Mouse (Mus musculus): ENCODE data around the gene Smg6. TPM values are rescaled to one million over a fixed set of nuclear protein-coding genes. Genes with fewer than 3 reads are reported as not detected.

The Smg6 gene
- total RNA-seq, 2 experiments from 2014 or later: 30.3 to 31.4 TPM

DNA sequence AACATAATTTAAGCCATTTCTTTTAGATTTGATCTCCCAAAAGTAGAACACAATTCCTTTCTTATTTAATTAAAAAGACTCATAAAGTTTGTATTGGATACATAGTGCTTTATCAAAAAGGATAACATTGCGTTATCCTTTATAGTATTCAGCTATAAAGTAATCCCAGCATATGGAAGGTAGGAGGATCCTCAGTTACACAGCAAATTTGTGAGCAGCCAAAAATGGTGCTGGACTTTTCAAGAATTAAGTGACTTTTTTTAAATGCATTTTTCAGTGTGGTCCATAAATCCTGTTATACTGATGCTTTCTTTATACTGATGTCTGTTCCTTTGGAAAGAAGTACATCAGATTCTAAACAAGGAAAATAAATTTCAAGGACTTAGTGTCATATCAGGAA lies 169.1 kb downstream of the Smg6 start:
- no peak for DNase-seq (ENCODE audit: low spot score in 2 of 2)

DNA sequence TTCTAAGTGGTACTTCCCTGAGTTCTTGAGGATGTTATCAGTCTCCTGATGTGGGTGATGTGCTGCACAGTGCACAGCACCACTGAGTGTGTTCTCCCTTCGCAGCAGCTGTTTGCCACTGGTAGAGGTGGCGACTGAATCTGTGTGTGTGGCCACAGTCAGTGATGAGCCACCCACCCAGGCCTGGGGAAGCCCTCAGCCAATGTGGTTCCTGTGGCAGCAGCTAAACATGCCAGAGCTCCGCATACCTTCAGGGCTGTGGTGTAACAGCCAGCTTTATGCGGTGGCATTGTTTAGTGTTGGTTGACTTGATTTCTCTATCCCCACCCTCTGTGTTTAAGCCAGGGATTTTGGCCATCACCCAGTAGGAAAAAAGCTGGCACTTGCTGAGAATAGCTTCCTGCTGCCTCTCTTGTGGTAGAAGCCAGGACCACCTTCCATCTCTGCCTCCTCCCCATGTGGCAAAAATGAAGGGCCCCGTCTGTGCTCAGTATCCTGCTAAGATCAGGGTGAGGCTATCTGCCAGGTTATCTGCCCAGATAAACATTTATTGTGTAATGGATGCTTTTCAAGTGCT lies 177.2 kb downstream of the Smg6 start:
- DNase-seq (ENCODE audit: low spot score in 2 of 2): no peak

DNA sequence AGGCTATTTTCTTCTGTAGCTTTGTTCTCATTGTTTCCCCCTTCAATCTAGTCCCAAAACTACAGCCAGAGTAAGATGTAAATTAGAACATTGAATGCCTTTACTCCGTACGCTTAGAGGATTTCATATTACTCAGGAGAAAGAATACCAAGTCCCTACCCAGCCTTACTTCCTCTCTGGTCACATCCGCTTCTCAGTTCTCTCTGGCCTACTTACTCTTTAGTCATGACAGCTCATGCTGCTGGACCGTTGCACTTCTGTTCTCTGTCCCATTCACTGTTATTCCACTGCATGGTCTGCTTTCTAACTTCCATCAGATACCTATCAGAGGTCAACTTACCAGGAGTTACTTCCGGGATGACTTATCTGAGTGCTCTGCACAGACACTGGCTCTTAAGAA lies 181.0 kb downstream of the Smg6 start:
- DNase-seq (ENCODE audit: low spot score in 2 of 2): no peak

DNA sequence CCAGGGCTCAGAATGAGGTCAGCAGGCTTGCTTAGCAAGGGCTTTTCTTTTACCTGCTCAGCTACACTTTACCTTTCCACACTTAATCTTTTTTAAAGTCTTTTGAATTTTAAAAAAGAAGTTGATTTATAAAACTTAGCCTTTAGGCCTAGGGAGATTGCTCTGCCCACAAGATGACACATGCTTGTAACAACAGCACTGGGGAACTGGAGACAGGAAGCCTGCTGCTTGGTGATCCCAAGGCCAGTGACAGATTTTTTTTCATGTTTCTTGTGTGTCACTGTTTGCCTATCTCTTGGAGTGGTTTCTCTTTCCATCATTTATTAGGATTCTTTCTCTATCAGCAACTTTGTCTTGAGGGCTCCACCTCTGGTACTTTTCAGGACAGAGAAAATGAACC lies 183.3 kb downstream of the Smg6 start:
- no peak for DNase-seq (ENCODE audit: low spot score in 2 of 2)

DNA sequence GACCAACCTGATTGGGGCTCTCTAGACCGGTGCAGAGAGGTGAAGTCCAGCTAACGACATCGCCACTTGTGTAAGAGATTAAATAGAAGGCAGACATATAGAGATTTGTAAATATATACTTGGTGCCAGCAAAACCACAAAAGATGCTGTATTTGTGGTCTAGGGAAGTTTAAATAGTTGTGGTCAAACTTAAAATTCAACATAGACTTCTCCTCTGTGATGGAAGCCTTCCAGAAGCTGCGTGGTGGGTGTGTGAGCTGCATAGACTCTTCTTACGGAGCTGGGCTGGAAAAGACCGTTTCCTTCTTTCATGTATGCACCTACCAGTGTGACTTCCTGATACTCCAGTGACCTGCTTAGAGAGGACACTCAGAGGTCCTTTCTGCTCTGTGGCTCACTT lies 190.8 kb downstream of the Smg6 start:
- no peak for DNase-seq (ENCODE audit: low spot score in 2 of 2)

DNA sequence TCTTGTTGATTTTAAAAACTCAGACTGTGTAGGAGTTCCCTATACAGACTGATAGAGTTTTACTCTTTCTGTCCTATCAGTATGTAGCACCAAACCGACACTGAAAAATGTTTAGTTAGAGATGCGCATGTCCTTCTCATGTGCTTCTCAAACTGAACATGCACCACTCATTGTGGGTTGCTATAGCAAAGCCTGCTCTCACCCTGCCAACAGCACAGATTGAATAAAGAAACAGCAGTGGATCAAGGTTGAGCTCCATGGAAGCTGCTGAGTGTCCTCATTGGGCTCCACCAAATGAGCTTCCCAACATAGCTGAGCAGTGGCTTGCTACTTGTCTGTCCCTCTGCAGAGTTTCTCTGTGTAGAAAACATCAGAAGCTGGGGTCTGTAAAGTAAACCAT lies 192.5 kb downstream of the Smg6 start:
- no peak for DNase-seq (ENCODE audit: low spot score in 2 of 2)

DNA sequence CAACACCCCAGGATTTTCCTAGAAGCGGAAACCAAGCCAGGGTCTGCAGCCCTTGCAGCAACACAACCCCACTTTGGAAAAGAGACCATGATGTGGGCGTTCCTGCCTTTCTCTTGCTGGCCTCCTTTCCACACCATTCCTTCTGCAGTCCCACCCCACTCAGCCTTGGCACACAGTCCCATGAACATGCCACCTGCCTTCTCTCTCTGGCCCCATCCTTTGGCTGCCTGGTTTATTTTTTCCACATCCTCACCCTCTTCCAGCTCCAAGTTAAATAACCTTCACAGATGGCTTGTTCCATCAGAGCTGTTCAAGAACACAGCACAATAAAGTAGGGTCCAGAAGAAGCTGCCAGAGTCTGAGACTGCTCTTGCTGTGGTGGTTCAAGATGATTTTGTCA lies 193.7 kb downstream of the Smg6 start:
- peak; percentile 58 to 68 for DNase-seq (ENCODE audit: low spot score in 2 of 2)

DNA sequence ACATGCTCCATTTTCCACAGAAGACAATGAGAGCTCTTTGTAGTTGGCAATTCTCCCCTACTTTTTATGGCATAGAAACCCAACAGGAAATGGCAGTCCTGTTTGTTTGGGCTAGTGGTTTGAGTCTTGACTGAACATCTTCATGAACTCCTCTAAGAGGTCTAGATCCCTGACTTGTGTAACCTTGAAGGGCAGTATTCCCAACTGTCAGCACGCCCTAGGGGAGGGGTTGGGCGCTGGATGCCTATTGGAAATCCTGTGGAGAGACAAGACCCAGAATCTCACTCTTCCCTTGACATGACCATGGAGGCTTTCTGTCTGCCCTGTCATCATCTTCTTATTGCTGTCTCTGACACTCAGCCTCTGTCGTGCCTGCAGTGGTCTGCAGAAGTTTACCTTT lies 194.2 kb downstream of the Smg6 start:
- DNase-seq (ENCODE audit: low spot score in 2 of 2): no peak

- no peak for DNase-seq (ENCODE audit: low spot score in 2 of 2)
Measured at GRCm38 (mm10) chr11:75121348-75121747, 195.7 kb downstream of the Smg6 start.

- no peak for DNase-seq (ENCODE audit: low spot score in 2 of 2)
Measured at GRCm38 (mm10) chr11:75124406-75124805, 198.8 kb downstream of the Smg6 start.

DNA sequence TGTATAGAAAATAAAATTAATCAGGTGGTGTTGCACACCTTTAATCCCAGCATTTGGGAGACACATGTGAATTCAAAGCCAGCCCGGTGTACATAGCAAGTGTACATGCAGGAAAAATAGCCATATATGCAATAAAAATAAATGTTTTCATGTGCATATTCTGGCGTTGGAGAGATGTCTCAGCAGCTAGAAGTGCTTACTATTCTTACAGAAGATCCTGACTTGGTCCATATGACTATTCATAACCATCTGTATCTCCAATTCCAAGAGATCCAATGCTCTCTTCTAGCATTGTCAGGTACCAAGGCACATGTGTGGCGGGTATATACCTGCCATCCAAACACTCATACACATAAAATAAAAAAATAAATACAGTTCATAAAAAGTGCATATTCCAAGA lies 200.8 kb downstream of the Smg6 start:
- no peak for DNase-seq (ENCODE audit: low spot score in 2 of 2)

DNA sequence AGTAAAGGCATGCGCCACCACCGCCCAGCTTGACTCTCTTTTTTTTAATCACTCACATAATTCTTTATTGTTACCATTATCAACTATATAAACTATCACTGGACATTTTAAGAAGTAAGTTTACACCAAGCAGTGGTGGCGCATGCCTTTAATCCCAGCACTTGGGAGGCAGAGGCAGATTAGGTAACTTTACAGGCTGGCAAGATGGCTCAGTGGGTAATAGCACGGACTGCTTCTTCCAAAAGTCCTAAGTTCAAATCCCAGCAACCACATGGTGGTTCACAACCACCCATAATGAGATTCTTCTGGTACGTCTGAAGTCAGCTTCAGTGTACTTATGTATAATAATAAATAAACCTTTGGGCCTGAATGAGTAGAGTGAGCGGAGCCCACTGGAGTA lies 203.9 kb downstream of the Smg6 start:
- DNase-seq (ENCODE audit: low spot score in 2 of 2): no peak

DNA sequence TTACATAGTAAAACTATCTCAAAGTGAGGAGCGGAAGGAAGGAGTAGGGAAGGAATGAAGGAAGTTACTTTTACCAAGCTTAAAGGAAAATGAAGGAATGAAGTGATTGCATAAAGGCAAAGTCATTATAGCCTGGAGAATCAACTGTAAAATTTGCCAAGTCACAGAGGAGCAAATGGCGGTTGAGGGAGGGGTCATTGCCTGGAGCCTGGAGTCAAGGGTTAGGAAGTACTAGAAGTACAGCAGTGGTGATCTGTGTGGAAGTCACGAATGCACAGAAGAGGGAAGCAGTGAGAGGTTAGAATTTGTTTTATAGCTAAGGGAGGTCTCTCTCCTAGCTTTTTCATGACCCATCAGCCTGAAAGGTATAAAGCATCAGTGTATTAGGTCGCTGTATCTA lies 205.7 kb downstream of the Smg6 start:
- DNase-seq (ENCODE audit: low spot score in 2 of 2): no peak

GRCm38 (mm10) chr11:75132278-75132677 lies 206.7 kb downstream of the Smg6 start:
- peak; percentile 53 to 69 for DNase-seq (ENCODE audit: low spot score in 2 of 2)

DNA sequence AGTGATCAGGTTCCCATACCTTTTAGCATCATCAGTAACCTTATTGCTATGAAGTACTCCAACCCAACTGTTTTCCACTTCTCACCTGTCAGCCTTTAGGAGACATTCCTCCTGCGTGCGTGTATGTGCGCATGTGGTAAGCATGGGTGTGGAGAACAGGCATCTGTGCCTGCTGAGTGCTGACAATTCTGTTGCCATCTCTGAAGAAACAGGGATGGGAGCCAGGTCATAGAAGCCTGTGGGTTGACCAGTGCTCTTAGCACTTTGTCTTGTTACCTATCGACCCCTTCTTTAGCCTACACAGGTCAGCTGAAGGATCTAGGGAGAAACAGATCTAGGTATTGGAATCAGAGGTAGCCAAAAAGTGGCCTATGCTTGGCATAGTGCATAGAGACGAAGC lies 207.8 kb downstream of the Smg6 start:
- no peak for DNase-seq (ENCODE audit: low spot score in 2 of 2)

DNA sequence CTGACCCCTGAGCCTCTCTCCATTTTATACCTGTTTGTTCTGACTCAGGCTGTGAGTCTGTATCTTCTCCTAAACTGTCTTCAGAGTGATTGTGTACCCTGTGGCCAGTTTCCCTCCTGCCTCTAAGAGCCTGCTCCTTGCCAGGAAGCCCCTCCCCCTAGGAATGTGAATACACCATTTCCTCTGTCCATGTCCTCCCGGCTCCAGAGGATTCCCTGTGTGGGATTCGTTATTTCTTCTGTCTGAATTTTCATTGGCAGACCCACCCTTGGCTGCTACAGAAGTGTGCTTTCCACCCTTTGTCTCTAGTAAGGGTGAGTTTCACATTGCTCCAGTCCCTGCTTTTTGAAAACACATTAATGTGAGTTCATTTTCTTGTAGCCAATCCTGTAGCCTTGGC lies 208.3 kb downstream of the Smg6 start:
- DNase-seq (ENCODE audit: low spot score in 2 of 2): no peak

DNA sequence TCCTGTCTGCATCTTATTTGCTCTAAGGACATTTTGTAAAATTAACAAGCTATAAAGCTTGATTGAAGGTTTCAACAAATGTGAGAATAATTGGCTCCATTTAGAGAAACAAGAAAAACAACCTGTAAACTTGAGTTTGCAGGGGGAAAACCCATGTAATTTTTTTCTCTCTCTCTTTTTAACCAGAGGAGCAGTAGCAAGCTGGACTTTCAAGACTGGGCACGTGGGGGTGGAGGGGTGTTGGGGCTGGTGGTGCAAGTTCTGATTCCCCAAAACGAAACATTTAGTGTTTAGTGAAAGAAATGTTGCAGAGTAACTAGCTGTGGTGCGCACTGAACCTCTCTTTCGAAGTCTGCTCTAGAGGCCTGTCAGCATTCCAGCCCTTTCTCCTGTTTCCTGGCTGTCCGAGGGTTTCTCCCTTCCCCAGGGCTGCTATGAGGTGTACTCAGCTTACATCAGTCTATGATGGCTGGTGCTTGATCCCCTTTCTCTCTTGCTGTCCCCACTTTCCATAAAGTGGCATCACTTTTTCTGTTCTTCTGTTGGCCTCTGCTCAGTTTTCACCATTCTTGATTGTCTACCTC lies 209.0 kb downstream of the Smg6 start:
- DNase-seq (ENCODE audit: low spot score in 2 of 2): no peak

DNA sequence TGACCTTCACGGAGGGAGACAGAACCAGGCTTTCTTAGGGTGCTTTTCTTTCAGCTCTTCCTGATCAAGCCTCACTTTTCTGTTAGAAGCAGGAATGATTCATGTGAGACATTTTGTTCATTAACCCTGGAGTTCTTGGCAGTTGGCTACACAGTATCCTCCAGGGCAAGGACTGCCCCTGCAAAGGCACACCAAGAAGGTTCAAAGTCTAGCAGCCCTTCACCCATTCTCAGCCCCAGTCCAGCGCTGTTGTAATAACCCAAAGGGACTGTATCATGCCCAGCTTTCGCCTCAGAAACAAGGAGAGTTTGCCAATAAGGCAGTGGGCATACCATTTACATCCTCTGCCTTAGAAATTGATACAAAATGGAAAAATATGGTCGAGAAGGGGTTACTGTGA lies 209.7 kb downstream of the Smg6 start:
- no peak for DNase-seq (ENCODE audit: low spot score in 2 of 2)

DNA sequence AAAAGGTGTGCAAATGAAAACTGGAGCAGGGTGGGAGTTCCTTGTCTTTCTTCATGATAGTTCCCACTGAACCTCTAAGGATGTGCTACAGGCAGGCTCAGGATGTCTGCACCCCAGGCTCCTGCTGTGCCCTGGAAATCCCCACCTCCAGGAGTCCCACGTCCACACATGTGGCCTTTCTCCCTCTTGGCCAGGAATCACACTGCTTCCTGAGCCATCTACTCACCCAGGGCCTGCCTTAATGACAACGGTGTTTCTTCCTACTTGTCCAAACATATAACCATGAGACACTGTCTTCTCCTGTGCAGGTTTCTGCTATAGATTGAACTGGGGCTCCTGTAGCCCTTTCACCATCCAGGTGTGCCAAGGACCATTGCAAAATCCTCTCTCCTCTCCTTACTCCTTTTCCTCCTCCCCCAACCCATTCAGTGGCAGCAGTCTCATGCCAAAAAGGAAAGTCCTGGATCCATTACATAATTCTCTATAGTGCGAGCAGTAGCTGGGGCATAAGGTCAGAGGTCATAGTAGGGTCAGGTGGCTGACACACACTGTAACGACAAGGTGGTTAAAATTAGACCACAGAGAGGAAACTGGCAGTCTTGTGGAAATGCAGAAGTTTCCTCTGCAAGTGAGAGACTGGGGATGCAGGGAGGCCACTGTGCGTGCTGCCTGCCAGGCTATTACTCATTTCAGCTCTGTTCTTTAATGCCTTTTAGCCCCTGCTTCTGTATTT lies 211.2 kb downstream of the Smg6 start:
- DNase-seq (ENCODE audit: low spot score in 2 of 2): no peak

GRCm38 (mm10) chr11:75139122-75139963 lies 213.7 kb downstream of the Smg6 start:
- DNase-seq (ENCODE audit: low spot score in 2 of 2): no peak

DNA sequence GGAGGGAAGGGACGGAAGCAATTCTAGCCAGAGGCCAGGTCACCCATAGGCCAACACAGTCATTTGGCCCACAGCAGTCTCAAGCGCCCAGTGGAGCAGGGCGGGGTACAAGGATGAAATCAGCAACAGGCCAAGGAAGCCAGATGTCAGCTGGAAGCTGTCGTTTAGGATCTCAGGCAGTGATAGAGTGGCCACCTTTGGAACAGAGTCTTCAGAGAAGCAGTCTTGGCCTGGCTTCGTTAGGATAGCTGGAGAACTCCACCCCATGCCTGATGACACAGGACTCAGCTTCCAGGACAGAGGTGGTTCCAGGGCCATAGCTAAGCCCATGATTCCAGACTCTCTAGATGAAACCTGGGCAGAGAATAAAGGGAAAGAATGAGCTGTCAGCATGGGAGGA lies 214.8 kb downstream of the Smg6 start:
- DNase-seq (ENCODE audit: low spot score in 2 of 2): no peak

GRCm38 (mm10) chr11:75141038-75141437 lies 215.4 kb downstream of the Smg6 start:
- DNase-seq (ENCODE audit: low spot score in 2 of 2): no peak
